Mouse (Mus musculus): ENCODE data around the gene Gm10309. TPM values are rescaled to one million over a fixed set of nuclear protein-coding genes. Genes with fewer than 3 reads are reported as not detected.
A peak's percentile ranks its signal among the peaks of the same experiment; 100 is the strongest.
"Not testable (repeated sequence)": the region's sequence is repeated elsewhere in the genome, so short reads cannot be mapped to it uniquely, and the experiment has no call there.

Gene Gm10309
- polyA plus RNA-seq, 1 experiment from 2014 or later = not detected

DNA sequence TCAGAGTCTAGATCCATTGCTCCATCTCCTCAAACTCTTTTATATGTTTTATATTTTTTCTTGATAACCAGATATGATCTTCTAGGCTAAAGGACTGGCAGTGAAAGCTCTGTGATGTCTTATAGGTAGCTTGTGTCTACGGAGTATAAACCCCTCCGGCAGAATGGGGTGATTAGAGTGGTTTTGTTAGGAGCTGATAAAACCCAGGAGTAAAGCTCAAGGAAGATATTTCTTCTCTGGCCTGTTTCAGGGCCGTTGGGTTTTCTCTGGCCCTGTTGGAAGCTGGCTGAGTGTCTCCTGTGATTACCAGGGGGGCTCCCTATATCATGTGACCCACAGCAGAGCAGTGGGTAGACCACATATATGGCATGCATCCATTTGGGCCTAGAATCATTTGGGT, 17.6 kb downstream of the Gm10309 start:
- 82% methylated on average over 3 of the region's 3 CpGs for WGBS
- no peak for TF ChIP-seq CTCF (IDR thresholded peaks at IDR 0.05; ENCODE audit: low read depth)
- peaks cover 9% of the 10 kb centered on the region; the same call in 1 of the 2 replicates for H3K36me3 ChIP-seq (ENCODE audit: control insufficient read depth, insufficient read depth)
- H3K4me3 ChIP-seq (ENCODE audit: low read depth, low read length) = no peak overlapping the region
- H3K4me2 ChIP-seq (replicated peaks; ENCODE audit: low read depth) = no peak overlapping the region
- H3K27me3 ChIP-seq (replicated peaks; ENCODE audit: control insufficient read depth, insufficient read depth, low read length) = no peaks in the 10 kb centered on the region
- H3K9ac ChIP-seq (ENCODE audit: low read depth, low read length) = no peak overlapping the region
- H3K4me1 ChIP-seq (replicated peaks; ENCODE audit: control insufficient read depth, insufficient read depth, low read length) = no peaks in the 10 kb centered on the region; the same call in 1 of the 2 replicates
- no peaks in the 10 kb centered on the region for H3K9me3 ChIP-seq (ENCODE audit: control insufficient read depth)
- no peak for ATAC-seq
- no peak overlapping the region for H3K27ac ChIP-seq (ENCODE audit: low read depth, low read length)

DNA sequence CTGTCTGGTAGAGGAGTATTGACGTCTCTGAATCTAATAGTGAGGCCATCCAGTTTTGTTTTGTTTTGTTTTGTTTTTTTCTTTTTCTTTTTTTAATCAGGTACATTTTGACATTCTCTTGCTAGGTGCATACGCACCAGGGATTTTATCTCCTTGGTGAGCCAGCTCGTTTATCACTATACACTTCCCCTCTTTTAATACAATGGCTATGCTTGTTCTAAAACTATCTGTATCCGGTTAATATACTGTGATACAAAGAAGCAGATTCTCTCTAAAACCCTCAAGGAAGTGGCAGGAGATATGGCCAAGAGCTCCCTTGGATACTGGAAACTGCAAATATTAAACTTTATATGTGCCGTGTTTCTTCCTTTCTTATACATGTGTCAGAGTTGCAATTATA, 18.4 kb downstream of the Gm10309 start:
- ATAC-seq = no peak
- H3K9ac ChIP-seq (ENCODE audit: low read depth, low read length) = no peak overlapping the region
- H3K4me2 ChIP-seq (replicated peaks; ENCODE audit: low read depth) = no peak overlapping the region
- 81% methylated on average over 5 of the region's 5 CpGs for WGBS
- H3K27ac ChIP-seq (ENCODE audit: low read depth, low read length) = no peak overlapping the region
- no peak for TF ChIP-seq CTCF (IDR thresholded peaks at IDR 0.05; ENCODE audit: low read depth)
- H3K4me1 ChIP-seq (replicated peaks; ENCODE audit: control insufficient read depth, insufficient read depth, low read length) = no peaks in the 10 kb centered on the region; the same call in 1 of the 2 replicates
- no peaks in the 10 kb centered on the region for H3K9me3 ChIP-seq (ENCODE audit: control insufficient read depth)
- no peak overlapping the region for H3K4me3 ChIP-seq (ENCODE audit: low read depth, low read length)
- H3K27me3 ChIP-seq (replicated peaks; ENCODE audit: control insufficient read depth, insufficient read depth, low read length) = no peaks in the 10 kb centered on the region
- H3K36me3 ChIP-seq (ENCODE audit: control insufficient read depth, insufficient read depth) = peaks cover 13% of the 10 kb centered on the region; the same call in 1 of the 2 replicates

DNA sequence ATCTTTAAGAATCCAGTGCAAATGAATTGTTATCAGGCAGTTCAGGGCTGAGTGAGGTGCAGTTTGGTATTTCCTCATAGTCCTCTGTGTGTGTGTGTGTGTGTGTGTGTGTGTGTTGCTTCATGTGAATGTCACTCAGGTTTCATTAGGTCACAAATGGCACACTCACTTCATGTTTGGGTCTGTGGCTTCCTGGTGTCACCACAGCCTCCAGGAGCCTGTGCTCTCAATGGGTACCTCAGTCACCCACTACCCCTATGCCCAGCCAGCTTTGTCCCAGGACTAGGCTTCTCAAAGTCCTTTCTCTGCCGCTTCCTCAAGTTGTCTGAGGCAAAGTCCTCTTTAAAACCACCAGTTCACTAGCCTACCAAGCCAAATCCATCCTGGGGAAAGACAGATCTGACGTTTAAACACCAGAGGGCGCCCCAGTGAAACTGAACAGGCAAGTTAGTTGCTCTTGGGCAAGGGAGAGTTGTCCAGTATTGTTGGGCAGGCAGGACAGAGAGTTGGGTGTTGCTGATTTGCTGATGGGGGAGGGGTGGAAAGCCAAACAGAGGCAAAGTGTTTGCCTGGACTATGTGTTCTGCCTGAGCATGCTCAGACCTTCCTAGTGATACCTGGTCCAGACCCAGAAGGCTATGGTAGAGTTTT, 20.8 kb downstream of the Gm10309 start:
- Histone ChIP-seq H3K4me1 (replicated peaks; ENCODE audit: control insufficient read depth, insufficient read depth, low read length) (no peaks in the 10 kb centered on the region; the same call in 1 of the 2 replicates), H3K9me3 (ENCODE audit: control insufficient read depth) (no peaks in the 10 kb centered on the region), H3K4me2 (replicated peaks; ENCODE audit: low read depth) (no peak overlapping the region), H3K36me3 (ENCODE audit: control insufficient read depth, insufficient read depth) (peaks cover 6% of the 10 kb centered on the region; the same call in 1 of the 2 replicates), H3K27me3 (replicated peaks; ENCODE audit: control insufficient read depth, insufficient read depth, low read length) (no peaks in the 10 kb centered on the region), H3K27ac (ENCODE audit: low read depth, low read length) (no peak overlapping the region), H3K4me3 (ENCODE audit: low read depth, low read length) (no peak overlapping the region), H3K9ac (ENCODE audit: low read depth, low read length) (no peak overlapping the region)
- peak; percentile 44 for ATAC-seq
- WGBS = 1% methylated on average over 3 of the region's 3 CpGs
- TF ChIP-seq CTCF (IDR thresholded peaks at IDR 0.05; ENCODE audit: low read depth) = peak; percentile 93

GRCm38 (mm10) chr17:86482675-86483074, 22.4 kb downstream of the Gm10309 start:
- Histone ChIP-seq H3K4me1 (replicated peaks; ENCODE audit: control insufficient read depth, insufficient read depth, low read length) (no peaks in the 10 kb centered on the region; the same call in 1 of the 2 replicates), H3K36me3 (ENCODE audit: control insufficient read depth, insufficient read depth) (peaks cover 6% of the 10 kb centered on the region; the same call in 1 of the 2 replicates), H3K27ac (ENCODE audit: low read depth, low read length) (no peak overlapping the region), H3K27me3 (replicated peaks; ENCODE audit: control insufficient read depth, insufficient read depth, low read length) (no peaks in the 10 kb centered on the region), H3K9ac (ENCODE audit: low read depth, low read length) (no peak overlapping the region), H3K9me3 (ENCODE audit: control insufficient read depth) (no peaks in the 10 kb centered on the region), H3K4me2 (replicated peaks; ENCODE audit: low read depth) (no peak overlapping the region), H3K4me3 (ENCODE audit: low read depth, low read length) (no peak overlapping the region)
- ATAC-seq = no peak
- 93% methylated on average over 10 of the region's 10 CpGs for WGBS
- no peak for TF ChIP-seq CTCF (IDR thresholded peaks at IDR 0.05; ENCODE audit: low read depth)

- H3K27ac ChIP-seq (ENCODE audit: low read depth, low read length) = no peak overlapping the region
- peaks cover 6% of the 10 kb centered on the region; the same call in 1 of the 2 replicates for H3K36me3 ChIP-seq (ENCODE audit: control insufficient read depth, insufficient read depth)
- ATAC-seq = no peak
- no peaks in the 10 kb centered on the region for H3K27me3 ChIP-seq (replicated peaks; ENCODE audit: control insufficient read depth, insufficient read depth, low read length)
- no peak overlapping the region for H3K9ac ChIP-seq (ENCODE audit: low read depth, low read length)
- no peak overlapping the region for H3K4me3 ChIP-seq (ENCODE audit: low read depth, low read length)
- no peak overlapping the region for H3K4me2 ChIP-seq (replicated peaks; ENCODE audit: low read depth)
- 65% methylated on average over 10 of the region's 10 CpGs for WGBS
- TF ChIP-seq CTCF (IDR thresholded peaks at IDR 0.05; ENCODE audit: low read depth) = no peak
- no peaks in the 10 kb centered on the region for H3K9me3 ChIP-seq (ENCODE audit: control insufficient read depth)
- no peaks in the 10 kb centered on the region; the same call in 1 of the 2 replicates for H3K4me1 ChIP-seq (replicated peaks; ENCODE audit: control insufficient read depth, insufficient read depth, low read length)
Observed at GRCm38 (mm10) chr17:86479406-86479805, 25.6 kb downstream of the Gm10309 start.

DNA sequence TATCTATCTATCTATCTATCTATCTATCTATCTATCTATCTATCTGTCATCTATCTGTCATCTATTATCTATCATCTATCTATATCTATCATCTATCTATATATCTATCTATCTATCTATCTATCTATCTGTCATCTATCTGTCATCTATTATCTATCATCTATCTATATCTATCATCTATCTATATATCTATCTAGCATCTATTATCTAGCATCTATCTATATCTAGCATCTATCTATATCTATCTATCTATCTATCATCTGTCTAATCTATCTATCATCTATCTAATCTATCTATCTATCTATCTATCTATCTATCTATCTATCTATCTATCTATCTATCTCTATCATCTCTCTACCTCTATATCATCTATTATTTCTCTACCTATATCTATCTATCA, 27.6 kb downstream of the Gm10309 start:
- not testable (repeated sequence) for H3K27ac ChIP-seq (ENCODE audit: low read depth, low read length); H3K27me3 ChIP-seq (replicated peaks; ENCODE audit: control insufficient read depth, insufficient read depth, low read length); H3K9ac ChIP-seq (ENCODE audit: low read depth, low read length)

More for the DNA sequence above, 27.6 kb downstream of the Gm10309 start:
- H3K4me3 ChIP-seq (ENCODE audit: low read depth, low read length); H3K4me2 ChIP-seq (replicated peaks; ENCODE audit: low read depth); H3K9me3 ChIP-seq (ENCODE audit: control insufficient read depth); H3K4me1 ChIP-seq (replicated peaks; ENCODE audit: control insufficient read depth, insufficient read depth, low read length); ATAC-seq; H3K36me3 ChIP-seq (ENCODE audit: control insufficient read depth, insufficient read depth): not testable (repeated sequence)

All from intestine, postnatal 0 days (tissue).